Mouse (Mus musculus): ENCODE results near the gene Tubg1. TPM values are rescaled to one million over a fixed set of nuclear protein-coding genes. Genes with fewer than 3 reads are reported as not detected.

Tubg1 gene
- polyA plus RNA-seq, 1 experiment, result 87.5 TPM

DNA sequence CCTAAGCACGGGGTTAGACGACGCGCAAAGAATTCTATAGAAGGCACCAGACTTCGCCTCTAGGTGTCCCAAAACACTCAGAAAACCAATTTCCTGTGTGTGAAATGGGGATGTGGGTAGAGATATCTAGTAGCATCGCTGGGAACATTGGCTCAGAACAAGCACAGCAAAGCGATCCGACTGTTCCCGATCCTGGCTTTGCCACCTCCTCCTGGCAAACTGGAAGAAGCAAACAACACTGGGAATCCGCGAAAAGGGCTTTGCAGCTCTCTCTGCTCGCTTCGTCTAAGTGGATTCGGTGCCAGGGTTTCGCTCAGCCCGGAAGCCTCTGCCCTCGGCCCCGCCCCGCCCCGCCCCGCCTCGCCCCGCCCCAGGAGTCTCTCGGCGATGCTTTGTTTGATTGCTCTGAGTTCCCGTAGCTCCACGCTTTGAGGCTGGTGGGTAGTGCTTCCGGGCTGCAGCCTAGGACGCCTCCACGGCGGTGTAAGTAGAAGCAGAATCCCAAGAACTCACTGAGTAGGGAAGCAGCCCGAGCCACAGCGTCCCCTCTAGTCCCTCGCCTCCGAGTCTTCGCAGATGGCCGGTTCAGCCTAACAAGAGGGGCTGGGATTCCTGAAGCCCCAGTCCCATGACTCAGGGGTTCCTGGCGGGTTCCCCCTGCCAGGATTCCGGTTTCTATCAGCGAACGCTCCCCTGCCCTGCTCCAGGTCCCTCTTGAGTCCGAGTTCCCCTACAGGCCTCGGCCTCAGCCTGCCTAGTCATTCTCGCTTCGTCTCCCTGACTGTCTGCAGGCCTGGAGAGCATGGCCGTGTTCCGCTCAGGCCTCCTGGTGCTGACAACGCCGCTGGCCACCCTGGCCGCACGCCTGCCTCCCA is 37.3 kb upstream of the Tubg1 start, which contains the start of gene Coasy:
Coasy (plus strand) TSS at position 358 of the 875 bp plus-strand sequence.
- Histone ChIP-seq H3ac (ENCODE audit: control insufficient read depth, insufficient read length) (peak within 1 kb of the TSS; percentile 78), H3K4me2 (ENCODE audit: low read depth) (peak within 1 kb of the TSS; percentile 96), H3K79me2 (ENCODE audit: control insufficient read depth, insufficient read depth) (peaks cover 14% of the 10 kb centered on the region), H3K4me3 (peak within 1 kb of the TSS; percentile 97), H3K36me3 (ENCODE audit: control insufficient read depth, insufficient read depth) (no peaks in the 10 kb centered on the region), H3K27me3 (ENCODE audit: control insufficient read depth, insufficient read depth, insufficient read length) (no peaks in the 10 kb centered on the region)
- peak; percentile 68 for TF ChIP-seq POLR2AphosphoS2 (IDR thresholded peaks at IDR 0.05; ENCODE audit: insufficient read length, low read depth)
- TF ChIP-seq POLR2A (IDR thresholded peaks at IDR 0.05; ENCODE audit: insufficient read length, low read depth), result peak; percentile 75
- peak in 1 of 3 experiments; percentile 15 for TF ChIP-seq MYOG (IDR thresholded peaks at IDR 0.05; ENCODE audit: control insufficient read depth in 1 of 3, insufficient read depth in 1 of 3, insufficient read length in 2 of 3, low read depth in 2 of 3)
- no peak for TF ChIP-seq TCF12 (IDR thresholded peaks at IDR 0.05; ENCODE audit: insufficient read depth, poor library complexity, severe bottlenecking)
- TF ChIP-seq CEBPB (IDR thresholded peaks at IDR 0.05; ENCODE audit: insufficient read depth, poor library complexity, severe bottlenecking), result no peak
- TF ChIP-seq USF1 (IDR thresholded peaks at IDR 0.05; ENCODE audit: low read depth), result no peak

DNA sequence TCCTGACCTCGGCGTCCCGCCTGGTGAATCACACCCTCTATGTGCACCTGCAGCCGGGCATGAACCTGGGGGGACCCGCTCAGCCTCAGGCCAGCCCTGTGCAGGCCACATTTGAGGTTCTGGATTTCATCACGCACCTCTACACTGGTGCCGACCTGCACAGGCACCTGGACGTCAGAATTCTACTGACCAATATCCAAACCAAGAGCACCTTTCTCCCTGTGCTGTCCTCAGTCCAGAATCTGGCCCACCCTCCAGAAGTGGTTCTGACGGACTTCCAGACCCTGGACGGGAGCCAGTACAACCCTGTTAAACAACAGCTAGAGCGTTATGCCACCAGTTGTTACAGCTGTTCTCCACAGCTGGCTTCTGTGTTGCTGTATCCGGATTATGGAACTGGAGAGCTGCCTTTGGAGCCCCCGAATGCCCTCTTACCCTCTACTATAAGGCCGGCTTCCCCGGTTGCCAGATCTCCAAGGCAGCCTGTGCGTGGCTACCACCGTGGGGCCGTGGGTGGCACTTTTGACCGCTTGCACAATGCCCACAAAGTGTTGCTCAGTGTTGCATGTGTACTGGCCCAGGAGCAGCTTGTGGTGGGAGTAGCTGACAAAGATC is 36.5 kb upstream of the Tubg1 start:
- Histone ChIP-seq H3ac (ENCODE audit: control insufficient read depth, insufficient read length) (peak overlapping the region; percentile 78), H3K4me3 (peak overlapping the region; percentile 97), H3K79me2 (ENCODE audit: control insufficient read depth, insufficient read depth) (peaks cover 20% of the 10 kb centered on the region), H3K4me2 (ENCODE audit: low read depth) (peak overlapping the region; percentile 96), H3K36me3 (ENCODE audit: control insufficient read depth, insufficient read depth) (no peaks in the 10 kb centered on the region), H3K27me3 (ENCODE audit: control insufficient read depth, insufficient read depth, insufficient read length) (no peaks in the 10 kb centered on the region)
- no peak for TF ChIP-seq MYOG (IDR thresholded peaks at IDR 0.05; ENCODE audit: control insufficient read depth in 1 of 3, insufficient read depth in 1 of 3, insufficient read length in 2 of 3, low read depth in 2 of 3)
- TF ChIP-seq CEBPB (IDR thresholded peaks at IDR 0.05; ENCODE audit: insufficient read depth, poor library complexity, severe bottlenecking), result peak; percentile 92
- peak in 2 of 3 experiments; percentile 25 to 27 for TF ChIP-seq MYOD1 (IDR thresholded peaks at IDR 0.05; ENCODE audit: control insufficient read depth in 1 of 3, insufficient read length in 2 of 3, low read depth in 2 of 3)
- peak; percentile 51 for TF ChIP-seq POLR2A (IDR thresholded peaks at IDR 0.05; ENCODE audit: insufficient read length, low read depth)

DNA sequence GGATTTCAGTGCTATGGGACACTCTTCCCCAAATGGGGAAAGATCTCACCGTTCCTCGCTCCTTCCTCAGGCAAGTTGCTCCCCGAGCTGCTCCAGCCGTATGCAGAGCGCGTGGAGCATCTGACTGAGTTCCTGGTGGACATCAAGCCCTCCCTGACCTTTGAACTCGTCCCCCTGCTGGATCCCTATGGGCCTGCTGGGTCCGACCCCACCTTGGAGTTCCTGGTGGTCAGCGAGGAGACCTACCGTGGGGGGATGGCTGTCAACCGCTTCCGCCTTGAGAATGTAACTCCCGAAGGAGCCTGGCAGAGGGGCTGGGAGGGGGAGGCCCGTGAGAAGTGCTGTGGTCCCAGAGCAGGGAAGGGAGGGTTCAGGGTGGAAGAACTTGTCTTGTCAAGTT is 35.5 kb upstream of the Tubg1 start:
- Histone ChIP-seq H3K4me3 (peak overlapping the region; percentile 97), H3K27me3 (ENCODE audit: control insufficient read depth, insufficient read depth, insufficient read length) (no peaks in the 10 kb centered on the region), H3K36me3 (ENCODE audit: control insufficient read depth, insufficient read depth) (peaks cover 7% of the 10 kb centered on the region), H3ac (ENCODE audit: control insufficient read depth, insufficient read length) (no peak overlapping the region), H3K79me2 (ENCODE audit: control insufficient read depth, insufficient read depth) (peaks cover 20% of the 10 kb centered on the region), H3K4me2 (ENCODE audit: low read depth) (peak overlapping the region; percentile 96)
- TF ChIP-seq MYOD1 (IDR thresholded peaks at IDR 0.05; ENCODE audit: control insufficient read depth in 1 of 3, insufficient read length in 2 of 3, low read depth in 2 of 3), result no peak
- TF ChIP-seq TCF12 (IDR thresholded peaks at IDR 0.05; ENCODE audit: insufficient read depth, poor library complexity, severe bottlenecking), result no peak
- TF ChIP-seq POLR2AphosphoS2 (IDR thresholded peaks at IDR 0.05; ENCODE audit: insufficient read length, low read depth), result no peak
- no peak for TF ChIP-seq MYOG (IDR thresholded peaks at IDR 0.05; ENCODE audit: control insufficient read depth in 1 of 3, insufficient read depth in 1 of 3, insufficient read length in 2 of 3, low read depth in 2 of 3)
- no peak for TF ChIP-seq SRF (IDR thresholded peaks at IDR 0.05; ENCODE audit: control insufficient read depth, insufficient read length, low read depth)
- no peak for TF ChIP-seq CEBPB (IDR thresholded peaks at IDR 0.05; ENCODE audit: insufficient read depth, poor library complexity, severe bottlenecking)
- no peak for TF ChIP-seq POLR2A (IDR thresholded peaks at IDR 0.05; ENCODE audit: insufficient read length, low read depth)
- TF ChIP-seq REST (IDR thresholded peaks at IDR 0.05; ENCODE audit: insufficient read depth, insufficient read length), result no peak
- TF ChIP-seq USF1 (IDR thresholded peaks at IDR 0.05; ENCODE audit: low read depth), result no peak
- TF ChIP-seq E2F4 (IDR thresholded peaks at IDR 0.05; ENCODE audit: insufficient read depth), result no peak
- no peak for TF ChIP-seq TCF3 (IDR thresholded peaks at IDR 0.05; ENCODE audit: insufficient read length, low read depth)

DNA sequence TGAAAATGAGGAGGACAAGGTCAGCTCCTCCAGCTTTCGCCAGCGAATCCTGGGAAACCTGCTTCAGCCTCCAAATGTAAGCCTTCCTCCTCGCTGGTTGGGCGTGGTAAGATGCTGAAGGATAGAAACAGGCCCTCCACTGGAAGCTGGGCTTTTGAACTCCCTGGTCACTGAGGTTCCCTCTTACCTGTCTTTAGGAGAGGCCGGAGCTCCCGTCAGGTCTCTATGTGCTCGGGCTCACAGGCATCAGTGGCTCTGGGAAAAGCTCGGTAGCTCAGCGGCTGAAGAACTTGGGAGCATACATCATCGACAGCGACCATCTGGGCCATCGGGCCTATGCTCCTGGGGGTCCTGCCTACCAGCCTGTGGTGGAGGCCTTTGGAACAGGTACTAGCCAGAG is 34.9 kb upstream of the Tubg1 start:
- H3K4me3 ChIP-seq, result no peak overlapping the region
- TF ChIP-seq REST (IDR thresholded peaks at IDR 0.05; ENCODE audit: insufficient read depth, insufficient read length) (no peak), CEBPB (IDR thresholded peaks at IDR 0.05; ENCODE audit: insufficient read depth, poor library complexity, severe bottlenecking) (no peak), POLR2AphosphoS2 (IDR thresholded peaks at IDR 0.05; ENCODE audit: insufficient read length, low read depth) (no peak), USF1 (IDR thresholded peaks at IDR 0.05; ENCODE audit: low read depth) (no peak), TCF12 (IDR thresholded peaks at IDR 0.05; ENCODE audit: insufficient read depth, poor library complexity, severe bottlenecking) (no peak), TCF3 (IDR thresholded peaks at IDR 0.05; ENCODE audit: insufficient read length, low read depth) (no peak), POLR2A (IDR thresholded peaks at IDR 0.05; ENCODE audit: insufficient read length, low read depth) (no peak), MYOD1 (IDR thresholded peaks at IDR 0.05; ENCODE audit: control insufficient read depth in 1 of 3, insufficient read length in 2 of 3, low read depth in 2 of 3) (no peak), SRF (IDR thresholded peaks at IDR 0.05; ENCODE audit: control insufficient read depth, insufficient read length, low read depth) (no peak), MYOG (IDR thresholded peaks at IDR 0.05; ENCODE audit: control insufficient read depth in 1 of 3, insufficient read depth in 1 of 3, insufficient read length in 2 of 3, low read depth in 2 of 3) (no peak), E2F4 (IDR thresholded peaks at IDR 0.05; ENCODE audit: insufficient read depth) (no peak), MAX (IDR thresholded peaks at IDR 0.05; ENCODE audit: low read depth) (no peak)

More for the DNA sequence above, 34.9 kb upstream of the Tubg1 start:
- Histone ChIP-seq H3K27me3 (ENCODE audit: control insufficient read depth, insufficient read depth, insufficient read length) (no peaks in the 10 kb centered on the region), H3K36me3 (ENCODE audit: control insufficient read depth, insufficient read depth) (peaks cover 10% of the 10 kb centered on the region), H3ac (ENCODE audit: control insufficient read depth, insufficient read length) (no peak overlapping the region), H3K79me2 (ENCODE audit: control insufficient read depth, insufficient read depth) (peaks cover 20% of the 10 kb centered on the region), H3K4me2 (ENCODE audit: low read depth) (no peak overlapping the region)
